Mouse (Mus musculus) C2C12 (cell line): Measurements from ENCODE around the gene Rad51b.

Source experiments
- CEBPB ChIP-seq: IDR thresholded peaks from one replicate; pipeline ENCODE4 v1.6.1; 2011; ENCODE audit warnings: low read depth, mild to moderate bottlenecking, control low read depth, moderate library complexity
- CTCF ChIP-seq: IDR thresholded peaks from one replicate; pipeline ENCODE4 v1.5.1; 2011; ENCODE audit not compliant: control insufficient read depth, insufficient read depth, insufficient read length
- USF1 ChIP-seq: IDR thresholded peaks from one replicate; pipeline ENCODE4 v1.6.1; 2011; ENCODE audit warnings: low read depth, mild to moderate bottlenecking, control low read depth, moderate library complexity

DNA sequence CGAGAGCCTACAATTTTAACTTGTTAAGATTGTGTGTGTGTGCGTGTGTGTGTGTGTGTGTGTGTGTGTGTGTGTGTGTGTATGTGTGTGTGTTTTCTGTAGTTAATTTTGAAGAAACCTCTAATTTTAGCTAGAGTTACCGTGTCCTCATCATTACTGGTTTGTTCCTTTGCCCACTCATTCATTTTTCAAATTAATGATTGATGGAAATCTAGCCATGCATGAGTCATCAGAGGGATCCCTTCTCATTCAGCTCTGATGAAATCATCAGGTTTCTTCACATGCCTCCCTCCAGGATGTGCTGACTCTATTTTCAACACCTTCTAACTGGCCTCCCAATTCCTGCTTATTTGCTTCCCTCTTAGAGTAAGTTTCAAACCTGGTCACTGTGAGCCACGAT, 263.8 kb downstream of the Rad51b start:
- no peak for TF ChIP-seq CTCF
- TF ChIP-seq USF1, result no peak
- TF ChIP-seq CEBPB, result peak; percentile 42
